Mouse (Mus musculus) liver, embryonic 14.5 days (tissue): ENCODE measurements at regions not wholly inside any gene's neighbourhood (a gene's known extent, or its start where the extent isn't known, plus 50 kb on each side); places are given as distances from the start of the nearest gene placed in this dataset.
A peak's percentile ranks its signal among the peaks of the same experiment; 100 is the strongest.

ENCODE experiments used
- ATAC-seq: fragments of 200-750 bp; cut with Nextera tagmentation; 2 replicates; pipeline ENCODE4 v1.8.0; 2017; ENCODE audit warnings: moderate number of reproducible peaks, mild to moderate bottlenecking, moderate library complexity; ENCODE audit not compliant: insufficient read depth
- DNase-seq, 3 experiments: peaks; one replicate each; pipeline ENCODE4 v3.0.0-alpha.2; 2012 to 2013; ENCODE audit warnings: low read depth in 3 of 3, low spot score in 3 of 3
- H3K27ac ChIP-seq: fragments of 300-500 bp; sonication (generic); 2 replicates; pipeline ENCODE4 v1.5.1; 2014; ENCODE audit warnings: moderate library complexity, mild to moderate bottlenecking, control low read depth, inconsistent platforms
- H3K27me3 ChIP-seq: fragments of 300-500 bp; sonication (generic); 2 replicates; pipeline ENCODE4 v1.6.1; 2014; ENCODE audit warnings: mild to moderate bottlenecking, low read length, moderate library complexity; ENCODE audit not compliant: control insufficient read depth, insufficient read depth
- H3K36me3 ChIP-seq: fragments of 300-500 bp; sonication (generic); replicated peaks from 2 replicates; pipeline ENCODE4 v1.6.1; 2014; ENCODE audit warnings: low read depth; ENCODE audit not compliant: control insufficient read depth, insufficient read depth
- H3K4me1 ChIP-seq, 2 experiments: fragments of 200-500 bp in 1 of 2; fragments of 300-500 bp in 1 of 2; sonication (generic) in 1 of 2; replicated peaks; 2 replicates each; pipeline ENCODE4 v1.6.1; 2012 to 2014; ENCODE audit warnings: antibody characterized with exemption in 1 of 2, inconsistent platforms in 1 of 2, low read length in 1 of 2; ENCODE audit not compliant: control insufficient read depth in 2 of 2, insufficient read depth in 2 of 2
- H3K4me2 ChIP-seq: fragments of 300-500 bp; sonication (generic); 2 replicates; pipeline ENCODE4 v1.6.1; 2014; ENCODE audit warnings: low read depth, mild to moderate bottlenecking, control low read depth, moderate library complexity
- H3K4me3 ChIP-seq, 2 experiments: fragments of 200-500 bp in 1 of 2; fragments of 300-500 bp in 1 of 2; sonication (generic) in 1 of 2; 2 replicates each; pipeline ENCODE4 v1.5.1; 2012 to 2014; ENCODE audit warnings: low read depth in 2 of 2, low read length in 2 of 2, mild to moderate bottlenecking in 2 of 2, control low read depth in 1 of 2, inconsistent platforms in 1 of 2, moderate library complexity in 1 of 2; ENCODE audit not compliant: insufficient read depth in 1 of 2
- H3K9ac ChIP-seq: fragments of 300-500 bp; sonication (generic); replicated peaks from 2 replicates; pipeline ENCODE4 v1.6.1; 2014; ENCODE audit warnings: mild to moderate bottlenecking, control low read depth, moderate library complexity
- H3K9me3 ChIP-seq: fragments of 300-500 bp; sonication (generic); 2 replicates; pipeline ENCODE4 v1.6.1; 2016; ENCODE audit warnings: low read length, mixed read lengths; ENCODE audit not compliant: control insufficient read depth
- CTCF ChIP-seq: IDR thresholded peaks from 2 replicates; pipeline ENCODE4 v1.5.1; 2016; ENCODE audit warnings: antibody characterized with exemption, low read depth, control low read depth
- EP300 ChIP-seq: IDR thresholded peaks from 2 replicates; pipeline ENCODE4 v1.6.1; 2016; ENCODE audit warnings: antibody characterized with exemption, low read depth
- WGBS: fragments of 180-500 bp; shearing (Covaris S2); extraction: QIAGEN DNeasy Blood & Tissue Kit; methylation state at CpG from one replicate; pipeline ENCODE4 v1.1.7; 2014; ENCODE audit not compliant: insufficient replicate concordance; 5-methylcytosine and 5-hydroxymethylcytosine counted together

- H3K27ac ChIP-seq, result no peak overlapping the region
- no peak for DNase-seq
- 49% methylated on average over 14 of the region's 14 CpGs for WGBS
- no peaks in the 10 kb centered on the region for H3K9me3 ChIP-seq
- H3K9ac ChIP-seq, result no peak overlapping the region
- no peak overlapping the region for H3K4me2 ChIP-seq
- no peak for ATAC-seq
- H3K4me3 ChIP-seq, result no peak overlapping the region
- no peaks in the 10 kb centered on the region for H3K36me3 ChIP-seq
- no peaks in the 10 kb centered on the region for H3K4me1 ChIP-seq
- TF ChIP-seq CTCF, result no peak
- no peak for TF ChIP-seq EP300
- H3K27me3 ChIP-seq, result no peaks in the 10 kb centered on the region
These were observed 71.5 kb downstream of the Llph start for GRCm38 (mm10) chr10:120298293-120298927.

- no peak overlapping the region for H3K9ac ChIP-seq
- H3K27me3 ChIP-seq, result no peaks in the 10 kb centered on the region
- DNase-seq (no peak), ATAC-seq (no peak)
- H3K9me3 ChIP-seq, result no peaks in the 10 kb centered on the region
- H3K4me2 ChIP-seq, result no peak overlapping the region
- H3K27ac ChIP-seq, result no peak overlapping the region
- H3K4me1 ChIP-seq, result no peaks in the 10 kb centered on the region
- H3K4me3 ChIP-seq, result no peak overlapping the region
- H3K36me3 ChIP-seq, result no peaks in the 10 kb centered on the region
- WGBS, result 17% methylated on average over 5 of the region's 5 CpGs
- TF ChIP-seq EP300, result no peak
- peak; percentile 39; the same call in 1 of the 2 replicates for TF ChIP-seq CTCF
These were observed 79.1 kb downstream of the Llph start for GRCm38 (mm10) chr10:120306010-120306409.

GRCm38 (mm10) chr10:120308681-120309080 lies 81.8 kb downstream of the Llph start:
- 47% methylated on average over 5 of the region's 5 CpGs for WGBS
- ATAC-seq (no peak), DNase-seq (no peak)
- no peak for TF ChIP-seq CTCF
- no peak for TF ChIP-seq EP300
- Histone ChIP-seq H3K9ac (no peak overlapping the region), H3K9me3 (no peaks in the 10 kb centered on the region), H3K27ac (no peak overlapping the region), H3K4me1 (no peaks in the 10 kb centered on the region), H3K36me3 (no peaks in the 10 kb centered on the region), H3K4me3 (no peak overlapping the region), H3K4me2 (no peak overlapping the region), H3K27me3 (no peaks in the 10 kb centered on the region)
